Mouse (Mus musculus) ES-CJ7 (cell line): Measurements from ENCODE around the gene Angel2.
"Not testable (repeated sequence)": the region's sequence is repeated elsewhere in the genome, so short reads cannot be mapped to it uniquely, and the experiment has no call there.

ENCODE experiments used
- DNase-seq: peaks from one replicate; pipeline ENCODE4 v3.0.0; 2011; ENCODE audit warnings: low read depth, low spot score

Angel2 gene

DNA sequence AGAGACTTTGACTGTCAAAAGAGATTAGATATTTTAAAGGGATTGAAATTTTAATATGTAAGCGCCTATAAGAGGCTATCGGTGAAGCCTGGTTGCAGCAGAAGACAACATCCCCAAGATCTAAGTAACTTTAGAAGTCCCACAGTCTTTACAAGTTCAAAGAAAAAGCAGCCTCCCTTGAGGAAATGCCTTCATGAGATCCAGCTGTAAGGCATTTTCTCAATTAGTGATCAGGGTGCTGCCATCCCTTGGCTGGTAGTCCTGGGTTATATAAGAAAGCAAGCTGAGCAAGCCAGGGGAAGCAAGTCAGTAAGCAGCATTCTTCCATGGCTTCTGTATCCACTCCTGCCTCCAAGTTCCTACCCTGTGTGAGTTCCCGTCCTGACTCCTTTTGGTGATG, at the start of gene Angel2:
Angel2 (plus strand) TSS at position 301 of the 400 bp plus-strand sequence.
- not testable (repeated sequence) for DNase-seq

GRCm38 (mm10) chr1:190875751-190876150, 49.2 kb upstream of the Angel2 start:
- no peak for DNase-seq

DNA sequence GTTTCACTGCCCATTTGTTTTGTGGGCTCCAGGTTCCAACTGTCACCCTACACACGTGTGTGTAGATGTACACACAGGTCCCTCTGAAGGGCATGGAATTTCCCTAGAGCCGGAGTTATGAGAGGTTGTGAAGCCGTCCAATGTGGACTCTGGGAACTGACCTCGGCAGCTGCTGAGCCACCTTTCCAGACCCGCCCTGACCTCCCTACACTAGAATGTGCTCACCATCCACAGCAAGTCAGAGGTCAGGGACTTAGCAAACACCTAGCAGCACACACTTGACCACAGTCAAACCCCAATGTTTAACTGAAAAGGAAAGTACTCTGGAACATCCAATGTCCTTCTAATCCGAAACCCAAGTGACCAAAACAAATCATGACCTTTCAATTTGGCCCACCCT, 44.3 kb upstream of the Angel2 start:
- DNase-seq = no peak

DNA sequence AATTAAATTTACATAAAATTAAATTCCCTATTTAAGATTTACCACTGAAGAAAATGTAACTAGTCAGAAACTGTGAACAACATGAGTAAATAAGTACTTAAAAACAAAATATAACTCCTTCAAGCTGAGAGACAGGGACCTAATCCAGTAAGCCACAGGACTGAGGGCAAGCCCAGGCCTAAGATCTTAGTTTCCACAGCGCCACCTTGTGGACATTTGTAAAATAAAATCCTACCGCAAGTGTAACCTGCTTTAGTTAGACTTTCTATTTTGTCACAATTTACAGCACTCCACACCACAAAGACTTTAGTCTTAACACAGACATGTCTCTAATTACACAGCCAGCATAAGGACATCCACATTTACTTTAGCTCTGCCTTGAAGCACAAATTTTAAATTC, 43.5 kb upstream of the Angel2 start:
- DNase-seq = peak; percentile 75

DNA sequence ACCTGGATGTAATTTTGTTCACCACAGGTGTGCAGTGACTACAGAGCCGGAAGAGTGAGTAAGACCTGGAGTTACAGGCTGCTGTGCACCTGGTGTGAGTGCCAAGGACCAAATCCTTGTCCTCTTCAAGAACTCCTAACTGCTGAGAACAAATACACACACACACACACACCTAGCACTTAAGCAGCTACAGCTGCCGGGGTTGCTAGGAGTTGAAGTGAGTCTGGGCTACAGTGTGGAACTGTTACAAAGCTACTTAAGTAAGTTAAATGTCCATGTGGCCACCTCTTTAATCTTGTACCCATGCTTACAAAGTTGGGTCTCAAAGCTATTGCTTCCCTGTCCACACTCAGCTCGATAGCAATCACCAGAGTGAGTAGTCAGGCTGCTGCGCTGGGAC, 38.9 kb upstream of the Angel2 start:
- no peak for DNase-seq

- DNase-seq = no peak
Measured at GRCm38 (mm10) chr1:190888031-190888430, 36.9 kb upstream of the Angel2 start.

- DNase-seq = no peak
Measured at GRCm38 (mm10) chr1:190888646-190889045, 36.3 kb upstream of the Angel2 start.

DNA sequence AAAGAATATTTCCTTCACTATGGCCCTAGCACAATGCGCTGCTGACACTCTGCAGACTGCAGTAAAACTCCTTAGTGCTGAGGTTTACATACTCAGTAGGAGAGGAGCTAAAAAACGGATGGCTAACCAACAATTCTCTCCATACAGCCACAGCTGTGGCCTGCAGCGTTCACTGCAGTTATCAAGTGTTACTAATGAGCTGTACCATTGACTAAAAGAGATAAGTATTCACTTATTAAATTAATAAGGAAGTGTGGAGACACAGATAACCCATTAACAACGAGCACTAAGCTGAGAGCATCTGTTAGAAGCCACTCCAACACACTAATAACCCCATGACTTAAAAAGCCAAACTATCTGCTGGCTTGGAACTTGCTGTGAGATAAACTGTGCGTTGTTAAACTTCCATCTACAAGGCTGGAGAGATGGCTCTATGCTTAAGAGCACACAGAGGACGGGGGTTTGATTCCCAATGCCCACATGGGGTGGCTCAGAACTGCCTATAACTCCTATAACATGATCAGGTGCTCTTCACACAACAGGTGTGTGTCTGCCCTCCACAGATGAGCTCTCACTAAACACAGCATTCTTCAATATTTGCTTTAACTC, 31.2 kb upstream of the Angel2 start:
- DNase-seq = no peak

- DNase-seq = no peak
Measured at GRCm38 (mm10) chr1:190898186-190898585, 26.7 kb upstream of the Angel2 start.

DNA sequence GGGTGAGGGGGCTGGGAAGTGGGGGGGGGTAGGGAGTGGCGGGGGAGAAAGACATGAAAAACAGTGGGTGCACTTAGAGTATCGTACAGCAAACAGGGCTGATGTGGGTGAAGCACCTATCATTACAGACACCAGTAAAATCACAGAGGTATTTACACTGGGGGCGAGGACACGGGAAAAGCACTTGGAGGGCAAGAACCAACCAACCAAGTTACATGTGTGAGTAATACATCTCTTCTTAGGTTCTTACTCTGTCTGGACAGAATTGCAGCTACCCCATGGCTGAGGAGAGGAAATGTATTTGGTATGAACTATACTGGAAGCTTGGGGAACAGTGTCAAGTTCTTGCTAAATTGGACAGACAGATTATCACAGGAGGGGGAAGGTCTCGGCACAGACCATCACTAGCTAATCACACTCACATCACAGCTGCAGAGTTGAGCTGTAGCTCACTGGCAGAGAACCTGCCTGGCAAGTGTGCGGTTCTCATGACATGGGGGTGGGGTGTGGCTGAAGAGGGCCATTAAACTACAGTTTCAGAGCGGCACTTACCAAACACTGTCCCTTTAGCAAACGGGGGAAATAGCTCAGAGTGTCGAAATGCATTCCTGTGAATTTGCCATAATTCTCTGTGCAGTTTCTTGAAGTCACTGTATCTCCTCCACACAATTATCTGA, 25.9 kb upstream of the Angel2 start:
- DNase-seq = no peak

DNA sequence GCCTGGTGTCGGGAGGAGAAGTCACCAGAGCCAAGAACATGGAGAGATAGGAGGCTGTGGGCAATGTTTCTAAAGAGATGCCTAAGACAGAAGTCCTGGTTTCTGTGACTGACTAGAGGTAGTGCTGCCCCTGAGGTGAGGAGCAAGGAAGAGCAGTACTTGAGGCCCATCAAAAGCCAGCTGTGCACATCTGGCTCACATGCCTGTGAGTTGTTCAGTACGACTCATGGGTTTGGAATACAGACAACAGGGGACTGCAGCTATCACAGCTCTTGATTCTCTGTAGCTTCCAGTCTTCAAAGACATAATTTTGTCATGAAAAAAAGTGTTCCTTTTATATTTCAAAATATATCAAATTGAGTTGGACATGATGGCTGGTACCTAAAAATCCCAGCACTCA, 23.8 kb upstream of the Angel2 start:
- DNase-seq = no peak

DNA sequence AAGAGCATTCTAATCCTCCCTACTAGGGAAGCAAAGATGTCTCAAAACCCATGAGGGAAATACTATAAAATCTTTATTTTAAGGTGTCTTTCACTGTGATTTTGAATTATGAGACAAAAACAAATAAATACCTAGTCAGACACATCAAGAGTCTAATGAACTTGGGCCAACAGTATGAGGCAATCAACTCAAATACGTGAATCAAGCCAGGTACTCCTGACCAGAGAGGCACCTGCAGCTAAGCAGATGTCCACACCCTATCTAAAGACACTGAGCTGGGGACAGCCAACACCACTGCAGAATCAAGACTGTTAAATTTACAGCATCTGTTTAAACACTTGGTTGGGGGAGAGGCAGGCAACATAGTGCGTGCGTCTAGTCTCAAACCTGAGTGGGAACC, 20.8 kb upstream of the Angel2 start:
- no peak for DNase-seq

DNA sequence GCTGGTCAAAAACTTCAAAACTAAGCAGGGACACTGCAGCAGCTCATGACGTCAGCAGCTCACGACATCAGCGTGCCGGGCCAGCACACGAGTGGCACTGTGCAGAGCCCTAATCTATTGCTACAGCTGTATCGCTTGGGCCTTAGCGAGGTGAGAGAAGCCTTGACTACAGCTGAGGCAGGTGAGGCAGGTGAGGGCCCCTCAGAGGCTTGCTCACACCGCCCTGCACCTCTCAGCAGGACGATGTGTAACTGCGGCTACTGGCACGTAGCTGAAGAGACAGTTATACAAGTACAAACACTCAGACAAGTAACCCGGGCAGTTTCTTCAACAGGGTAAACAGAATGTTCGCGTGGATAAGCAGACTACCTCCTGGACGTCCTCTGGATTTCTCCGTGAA, 20.2 kb upstream of the Angel2 start:
- DNase-seq = no peak

DNA sequence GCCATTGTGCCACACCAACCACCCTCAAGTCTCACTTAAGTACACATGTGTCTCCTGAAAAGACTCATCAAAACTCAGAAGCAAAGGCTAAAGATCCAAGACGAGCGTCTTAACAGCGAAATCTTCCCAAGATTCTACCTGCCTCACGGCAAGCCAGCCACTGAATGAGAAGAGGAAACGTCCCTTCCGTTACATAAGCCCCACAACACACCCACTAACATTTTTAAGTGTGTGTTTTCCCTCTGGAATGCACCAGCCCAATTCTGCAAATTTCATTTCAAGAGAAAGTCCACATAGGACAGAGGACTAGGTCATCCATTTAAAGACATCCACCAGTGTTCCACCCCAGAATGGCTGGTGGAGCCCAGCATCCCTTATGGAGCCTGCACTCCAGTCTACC, 14.1 kb upstream of the Angel2 start:
- DNase-seq = no peak

DNA sequence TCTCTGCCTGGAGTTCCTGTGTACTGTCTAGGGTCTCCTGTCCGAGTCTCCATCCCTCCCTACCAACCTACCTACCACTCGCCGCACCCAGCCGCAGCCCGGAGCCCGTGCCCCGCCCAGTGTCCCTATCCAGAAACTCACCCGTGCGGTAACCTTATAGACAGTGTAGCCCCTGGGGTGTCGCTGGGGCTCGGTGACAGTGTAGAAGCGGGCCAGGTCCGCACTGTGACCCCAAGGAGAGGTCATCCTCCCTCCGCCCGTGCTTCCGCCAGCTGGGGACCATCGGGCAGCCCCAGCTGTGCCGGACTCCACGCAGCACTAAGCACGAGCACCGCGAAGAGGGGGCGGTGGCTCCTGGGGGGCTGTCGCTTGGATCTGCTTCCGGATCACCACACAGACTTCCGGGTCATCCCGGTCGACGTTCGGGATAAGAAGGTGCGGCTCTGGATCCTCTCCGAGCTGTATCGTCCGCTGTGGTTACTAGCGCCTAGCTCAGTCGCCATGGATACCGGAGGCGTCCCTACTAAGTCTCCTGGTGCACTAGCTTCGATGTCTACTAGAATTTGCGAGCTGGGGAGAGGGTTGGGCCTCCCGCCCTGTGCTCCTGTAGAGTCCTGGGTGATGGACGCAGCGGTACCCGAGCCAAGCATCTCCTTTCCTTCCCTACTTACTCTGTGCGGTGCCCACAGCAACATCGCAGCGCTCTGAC, 13.3 kb upstream of the Angel2 start, which contains the start of gene Rps6kc1:
Rps6kc1 (minus strand) TSS at position 356 of the 709 bp plus-strand sequence.
- peak; percentile 92 for DNase-seq

- DNase-seq = peak; percentile 73
Measured at GRCm38 (mm10) chr1:190912623-190913022, 12.3 kb upstream of the Angel2 start.

DNA sequence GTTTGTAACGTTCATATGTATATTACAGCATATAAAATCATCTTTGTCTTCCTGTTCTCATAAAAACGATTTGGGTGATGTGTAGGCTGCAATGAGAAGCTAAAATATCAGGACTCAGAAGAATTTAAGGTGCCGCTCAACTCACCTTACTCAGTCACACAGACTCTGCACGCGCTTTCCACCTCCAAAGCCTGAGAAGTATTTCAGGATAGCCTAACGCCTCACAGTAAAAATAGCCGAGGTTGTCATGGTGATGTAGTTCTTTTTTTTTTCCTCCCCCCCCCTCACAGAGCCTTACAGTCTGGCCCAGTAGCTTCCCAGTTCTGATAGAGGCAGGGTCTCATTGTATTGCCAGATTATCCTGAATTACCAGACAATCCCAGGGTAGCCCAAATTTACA, 6.0 kb upstream of the Angel2 start:
- no peak for DNase-seq

GRCm38 (mm10) chr1:190919725-190920469, 5.0 kb upstream of the Angel2 start:
- DNase-seq = no peak

DNA sequence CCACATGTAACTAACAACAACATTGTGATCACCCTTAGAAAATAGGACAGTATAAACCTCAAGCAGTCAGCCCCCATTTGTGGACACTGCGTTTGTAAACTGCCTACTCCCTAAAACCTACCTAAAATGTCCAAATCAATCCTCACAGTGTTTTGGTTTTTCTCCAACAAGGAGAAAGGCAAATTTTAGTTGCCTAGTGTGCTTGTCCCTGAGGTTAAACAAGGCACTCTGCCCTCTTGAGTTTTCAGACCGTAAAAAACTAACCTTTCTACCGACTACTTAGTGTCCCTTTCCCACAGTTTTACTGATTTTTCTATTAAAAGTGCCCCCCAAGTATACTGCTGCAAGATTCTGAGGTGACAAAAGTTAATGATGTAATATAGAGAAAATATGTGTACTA, 2.4 kb downstream of the Angel2 start:
- DNase-seq = no peak

DNA sequence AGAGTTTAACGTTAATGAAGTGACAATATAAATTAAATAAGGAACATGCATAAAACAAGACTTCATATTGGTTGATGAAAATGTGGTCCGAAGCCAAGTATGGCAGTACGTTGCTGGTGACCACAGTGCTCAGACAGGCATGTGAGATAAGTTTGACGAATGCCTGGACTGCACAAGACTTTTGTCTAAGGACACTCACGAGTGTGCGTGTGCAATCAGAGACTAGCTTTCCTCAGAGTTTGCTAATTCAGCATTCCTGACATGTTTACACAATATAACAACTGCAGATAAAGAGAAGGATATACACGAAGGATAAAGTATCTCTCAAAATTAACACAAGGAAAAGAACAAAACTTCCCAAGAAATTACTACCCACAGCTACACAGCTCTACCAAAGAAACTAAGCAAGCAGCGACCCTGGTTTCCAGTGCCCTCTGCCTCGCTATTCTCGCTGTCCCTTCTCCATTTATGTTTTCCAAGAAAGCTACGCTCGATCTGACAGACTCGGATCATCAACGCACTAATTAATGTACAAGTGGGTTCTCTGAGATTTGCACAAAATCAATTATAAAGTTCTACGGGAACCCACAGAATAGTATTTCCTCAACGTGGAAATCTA, 2.9 kb downstream of the Angel2 start:
- no peak for DNase-seq

GRCm38 (mm10) chr1:190928370-190929009, 3.6 kb downstream of the Angel2 start:
- DNase-seq = peak; percentile 100
